Mouse (Mus musculus) right cerebral cortex, adult 2 months (tissue): ENCODE measurements around the gene Fam72a.
"Not testable (repeated sequence)": the region's sequence is repeated elsewhere in the genome, so short reads cannot be mapped to it uniquely, and the experiment has no call there.

Experiments used
- DNase-seq, 2 experiments: peaks; one replicate each; pipeline ENCODE4 v3.0.0; 2021 to 2022; ENCODE audit warnings: low spot score in 2 of 2

Gene Fam72a

DNA sequence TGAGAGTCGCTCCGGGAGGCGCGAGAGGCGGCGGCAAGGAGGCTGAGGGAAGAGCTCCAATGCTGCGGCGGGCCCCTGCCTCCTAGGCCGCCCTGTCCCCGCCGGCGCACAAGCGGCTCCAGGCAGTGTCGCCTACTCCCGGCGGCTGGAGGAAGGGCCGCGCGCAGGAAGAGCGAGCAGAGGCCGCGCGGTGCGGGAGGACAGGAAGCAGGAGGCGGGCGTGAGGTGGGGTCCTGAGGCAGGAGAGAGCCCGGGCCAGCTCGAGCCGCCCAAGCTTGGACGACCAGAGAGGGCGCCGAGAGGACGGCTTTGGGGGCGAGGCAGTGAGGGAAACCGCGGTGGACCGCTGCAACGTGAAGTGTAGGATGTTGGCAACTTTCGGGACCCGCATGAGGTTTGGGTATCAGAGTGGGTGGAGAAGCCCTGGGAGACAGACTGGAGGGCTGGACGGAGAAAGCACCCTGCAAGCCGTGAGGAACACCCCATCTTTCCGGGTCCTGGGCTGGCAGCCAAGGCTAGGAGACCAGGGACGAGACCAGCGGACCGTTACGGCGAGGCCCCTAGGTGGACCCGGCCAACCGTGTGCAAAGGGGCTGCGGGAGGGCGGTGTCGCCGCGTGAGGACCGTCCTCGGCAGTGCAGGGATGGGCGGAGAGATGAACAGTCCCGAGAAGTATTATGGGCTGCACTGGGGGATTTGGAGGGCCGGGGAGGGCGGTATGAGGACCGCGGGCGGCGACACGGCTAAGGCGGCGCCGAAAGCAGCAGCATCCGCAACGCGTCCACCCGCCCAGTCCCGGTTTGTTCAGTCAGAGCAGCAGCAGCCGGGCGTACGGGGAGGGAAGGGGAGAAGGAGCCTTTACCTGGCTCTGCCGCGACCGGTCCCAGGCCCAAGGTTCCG is 1.1 kb upstream of the Fam72a start:
- peak in 1 of 2 experiments; percentile 49 for DNase-seq

DNA sequence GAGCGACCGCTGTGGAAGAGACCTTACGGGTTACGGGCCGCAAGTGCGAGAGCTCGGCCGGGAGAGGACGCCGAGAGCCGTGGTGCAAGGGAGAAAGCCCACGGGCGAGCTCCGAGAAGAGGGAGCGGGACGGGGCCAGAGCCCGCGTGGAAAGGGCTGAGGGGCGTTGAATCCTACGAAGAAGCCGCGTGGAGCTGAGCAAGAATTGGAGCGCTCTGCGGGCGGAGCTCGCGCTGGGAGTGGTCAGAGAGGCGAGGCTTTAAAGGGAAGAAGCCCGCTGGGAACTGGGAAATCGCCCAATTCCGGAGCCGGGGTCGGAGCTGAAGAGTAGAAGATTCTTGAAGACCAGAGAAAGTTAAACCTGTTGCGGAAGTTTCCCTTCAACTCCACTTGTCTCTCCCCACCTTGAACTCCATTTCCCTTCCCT is 391 bp downstream of the Fam72a start:
- DNase-seq = peak in 1 of 2 experiments; percentile 52

DNA sequence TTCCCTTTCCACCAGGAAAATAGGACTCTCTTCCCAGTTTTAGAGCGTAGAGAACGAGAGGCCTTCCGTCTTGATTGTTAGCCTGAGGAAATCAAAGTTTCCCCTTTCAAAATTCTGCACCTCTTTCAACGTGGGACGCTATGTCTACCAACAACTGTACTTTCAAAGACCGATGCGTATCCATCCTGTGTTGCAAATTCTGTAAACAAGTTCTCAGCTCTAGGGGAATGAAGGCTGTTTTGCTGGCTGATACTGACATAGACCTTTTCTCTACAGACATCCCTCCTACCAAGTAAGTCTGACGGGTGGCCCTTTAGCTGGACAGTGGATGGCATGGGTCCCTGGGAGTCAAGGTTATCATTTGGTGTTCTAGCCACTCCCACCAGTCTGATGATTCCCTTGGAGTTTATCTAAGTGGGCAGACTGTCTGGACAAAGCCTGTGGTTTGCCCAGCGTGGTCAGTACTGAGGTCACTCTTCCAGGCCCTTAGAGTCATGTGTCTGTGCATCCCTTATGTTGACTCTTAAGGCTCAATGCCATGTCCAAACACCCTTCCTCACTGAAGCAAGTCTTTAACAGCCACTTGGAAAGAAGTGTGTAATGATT is 961 bp downstream of the Fam72a start:
- no peak for DNase-seq

DNA sequence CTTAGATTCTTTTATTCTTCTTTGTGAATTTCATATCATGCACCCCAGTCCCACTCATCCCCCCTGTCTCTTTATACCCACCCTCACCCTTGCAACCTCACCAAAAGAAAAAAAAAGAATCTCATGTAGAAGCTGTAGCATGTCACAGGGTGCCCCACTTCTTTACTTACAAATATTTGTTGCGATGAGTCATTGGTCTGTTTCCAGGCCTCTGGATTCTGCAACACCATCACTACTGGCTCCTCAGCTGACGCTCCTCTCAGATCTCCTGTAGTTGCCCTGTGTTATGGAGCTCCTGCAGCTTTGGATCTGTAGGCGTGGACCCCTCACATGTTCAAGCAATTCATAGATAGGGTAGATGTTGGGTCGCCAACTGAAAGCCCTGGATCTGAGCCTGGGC is 12.1 kb downstream of the Fam72a start:
- no peak for DNase-seq

DNA sequence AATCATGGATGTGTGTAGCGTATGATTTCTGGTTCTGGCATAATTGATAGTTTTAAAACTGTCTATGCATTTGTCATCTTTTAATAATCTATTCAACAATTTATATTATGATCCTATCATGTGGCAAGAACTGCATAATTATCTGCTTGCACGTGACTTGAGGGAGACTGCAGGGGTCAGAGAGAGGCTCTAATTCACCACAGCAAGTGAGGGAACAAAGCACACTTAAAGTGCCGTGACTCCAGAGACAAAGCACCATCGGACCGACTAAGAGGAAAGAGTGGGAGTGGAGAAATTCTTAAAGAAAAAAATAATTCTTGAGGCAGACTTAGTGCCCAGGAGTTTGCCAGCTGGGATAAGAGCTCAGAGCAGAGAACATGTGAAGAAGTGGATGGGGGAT is 13.1 kb downstream of the Fam72a start:
- no peak for DNase-seq

DNA sequence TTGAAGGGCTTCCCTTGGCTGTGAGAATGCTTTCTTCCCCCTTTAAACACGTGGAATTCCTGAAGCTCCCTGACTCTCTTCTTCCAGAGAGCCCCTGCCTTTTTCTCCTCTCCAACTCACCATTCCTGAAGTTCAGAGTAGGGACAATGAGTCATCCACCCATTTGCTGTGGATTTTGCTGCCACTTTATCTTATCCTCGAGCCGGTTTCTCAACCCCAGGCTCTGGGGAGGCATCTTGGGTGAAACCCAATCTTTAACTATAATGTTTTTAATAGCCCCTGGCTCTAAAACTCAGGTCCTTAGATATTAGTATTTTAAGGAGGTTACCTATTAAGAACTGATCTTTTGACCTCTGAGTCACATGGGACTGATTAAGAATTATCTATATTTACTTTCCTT is 13.7 kb downstream of the Fam72a start:
- DNase-seq = no peak

DNA sequence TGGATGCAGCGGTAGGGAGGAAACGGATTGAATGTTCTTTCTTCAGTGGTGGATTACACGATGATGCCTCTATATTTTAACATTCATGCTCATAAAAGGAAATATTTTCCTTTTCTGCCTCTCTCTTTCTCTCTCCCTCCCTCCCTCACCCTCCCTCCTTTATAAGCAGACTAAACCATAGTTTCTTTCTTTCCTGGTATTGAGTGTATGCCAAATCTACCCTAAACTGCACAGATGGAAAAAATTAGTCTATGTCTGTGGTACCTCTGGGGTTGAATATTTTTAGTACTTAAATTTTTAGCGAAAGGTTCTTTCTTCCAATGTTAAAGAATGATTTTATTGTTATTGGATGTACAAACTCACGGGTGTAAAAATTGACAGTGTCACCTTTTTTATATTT is 14.2 kb downstream of the Fam72a start:
- DNase-seq = no peak

DNA sequence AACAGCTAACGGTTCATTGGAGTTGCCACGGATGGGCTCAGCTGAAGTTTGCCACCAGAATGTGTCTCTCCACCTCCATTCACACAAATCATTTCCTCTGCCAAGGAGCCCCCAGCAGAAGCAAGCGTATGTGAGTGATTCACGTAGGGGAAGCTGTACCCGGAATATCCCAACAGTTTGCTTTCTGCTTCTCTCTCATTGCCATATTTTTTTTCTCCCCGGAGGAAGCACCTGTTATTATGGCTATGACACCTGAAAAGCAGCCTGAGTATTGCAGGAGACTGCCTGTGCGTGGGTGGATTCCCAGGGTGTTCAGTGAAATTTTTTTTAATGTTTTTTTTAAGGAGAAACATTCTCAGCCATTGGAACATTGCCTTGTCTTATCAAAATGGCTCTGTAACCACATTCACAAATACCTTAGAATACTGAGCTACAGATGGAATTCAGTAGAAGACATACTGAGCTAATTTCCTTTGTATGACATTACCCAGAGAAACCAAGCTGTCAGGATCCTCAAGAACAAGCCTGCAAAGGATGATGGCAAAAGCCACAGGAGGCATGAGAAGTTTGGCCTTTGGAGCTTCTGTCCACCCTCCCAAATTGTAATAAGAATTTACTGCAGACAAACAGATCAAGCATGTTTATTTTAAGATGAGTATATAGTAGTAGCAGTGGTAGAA is 16.3 kb downstream of the Fam72a start:
- peak; percentile 40 to 45 for DNase-seq

DNA sequence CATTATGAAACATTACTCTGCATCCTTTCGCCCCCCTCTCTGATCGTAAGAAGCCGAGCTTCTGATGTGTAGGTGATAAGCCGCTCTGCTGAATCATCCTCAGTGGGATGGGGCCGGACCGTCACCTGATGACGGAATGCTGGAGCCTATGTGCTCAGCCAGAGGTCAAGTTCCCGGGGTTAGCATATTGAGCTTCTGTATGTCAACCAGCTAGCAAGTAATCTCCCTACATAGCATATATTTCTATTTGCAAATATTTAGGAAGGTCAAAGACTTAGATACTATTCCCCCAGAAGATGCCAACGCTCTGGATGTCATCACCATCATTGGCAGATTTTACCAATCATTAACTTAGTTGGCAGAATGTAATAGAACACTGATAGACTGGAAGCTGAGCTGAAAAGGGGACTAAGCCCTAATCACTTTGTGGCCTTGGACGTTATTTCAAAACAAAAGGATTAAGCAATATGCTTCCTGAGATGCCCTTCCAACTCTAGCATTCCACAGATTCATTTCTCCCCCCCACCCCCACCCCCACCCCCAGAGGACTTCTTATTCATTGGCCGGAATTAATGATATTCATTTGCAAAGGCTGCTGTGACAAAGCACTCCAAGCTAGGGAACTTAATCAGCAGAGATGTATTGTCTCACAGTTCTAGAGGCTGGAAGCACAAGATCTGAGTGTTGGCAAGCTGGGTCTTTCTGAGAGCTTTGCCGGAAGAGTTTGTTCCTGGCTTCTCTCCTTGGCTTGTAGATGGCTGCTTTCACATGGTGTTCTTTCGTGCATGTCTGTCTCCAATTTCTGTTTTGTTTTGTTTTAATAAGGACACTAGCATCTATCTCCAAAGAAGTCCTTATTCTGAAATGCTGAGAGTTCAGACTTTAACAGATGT is 19.3 kb downstream of the Fam72a start:
- no peak for DNase-seq

DNA sequence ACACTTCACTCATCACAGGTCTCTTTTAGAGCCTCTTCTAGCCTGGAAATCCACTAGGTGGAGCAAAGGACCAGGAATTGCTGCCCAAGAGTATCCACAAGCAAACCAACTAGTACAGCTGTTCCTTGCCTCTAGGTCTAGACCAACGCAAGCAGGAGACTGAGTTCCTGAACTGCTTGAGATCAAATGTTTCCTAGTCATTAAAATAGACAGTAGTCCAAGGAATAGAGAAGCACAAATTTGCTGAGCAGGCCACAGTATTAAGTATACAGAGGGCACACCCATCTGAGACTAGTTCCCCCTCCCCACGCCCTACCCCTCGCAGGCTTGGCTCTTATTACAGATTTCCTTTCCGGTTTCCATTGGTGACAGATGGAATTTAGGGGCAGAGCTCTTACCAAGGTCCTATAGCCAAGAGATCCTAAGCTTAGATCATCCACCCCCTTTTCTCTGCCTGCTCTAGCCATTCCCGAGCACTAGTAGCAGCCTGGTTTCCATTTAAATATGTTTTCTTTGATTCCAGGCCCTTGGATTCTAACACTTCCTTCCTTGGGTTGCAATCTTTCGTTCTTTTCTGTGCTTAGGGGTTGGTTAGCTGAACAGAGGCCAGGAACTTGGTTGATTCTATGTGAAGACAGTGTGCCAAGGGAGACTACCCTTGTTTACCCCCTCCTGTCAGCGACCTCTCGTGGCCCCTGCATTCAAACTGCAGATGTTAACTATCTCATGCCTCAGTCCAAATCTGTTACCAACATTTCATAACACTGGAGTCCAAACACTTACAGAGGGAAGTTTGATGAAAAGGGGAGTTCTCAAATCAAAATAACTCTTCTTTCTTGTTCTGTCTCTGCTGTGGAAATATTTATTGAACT is 21.0 kb downstream of the Fam72a start:
- peak; percentile 57 to 65 for DNase-seq

DNA sequence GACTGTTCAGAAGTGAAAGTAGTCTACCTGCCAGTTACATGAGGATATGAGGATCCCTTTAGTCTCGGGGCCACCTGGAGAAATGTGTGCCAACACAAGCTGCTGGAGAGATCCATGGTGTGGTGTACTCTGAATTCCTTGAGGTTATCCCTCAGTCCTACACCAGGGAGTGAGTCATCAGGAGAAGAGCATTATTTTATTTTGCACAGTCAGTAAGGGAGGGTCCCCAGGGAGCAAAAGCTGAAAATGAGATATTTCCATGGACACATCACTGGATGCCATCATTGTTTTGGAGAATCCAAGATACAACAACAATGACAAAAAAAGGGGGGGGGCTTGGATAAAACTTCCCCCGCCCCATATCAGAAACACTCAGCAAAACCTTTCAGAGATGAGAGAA is 24.3 kb downstream of the Fam72a start:
- DNase-seq = no peak

DNA sequence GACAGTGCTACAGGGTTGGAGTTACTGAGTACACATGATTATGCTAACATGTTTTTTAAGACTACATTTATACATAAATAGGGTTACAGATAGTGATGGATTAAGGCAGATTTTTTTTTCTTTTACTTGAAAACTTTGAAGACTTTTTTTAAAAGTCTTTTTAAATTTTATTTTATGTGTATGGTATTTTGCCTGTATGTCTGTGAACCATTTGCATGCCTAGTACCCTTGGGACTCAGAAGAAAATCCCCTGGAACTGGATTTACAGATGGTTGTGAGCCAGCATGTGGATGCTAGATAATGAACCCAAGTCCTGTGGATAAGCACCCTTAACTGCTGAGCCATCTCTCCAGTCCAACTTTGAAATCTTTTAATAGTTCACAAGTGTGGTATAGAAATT is 25.7 kb downstream of the Fam72a start:
- DNase-seq = no peak

DNA sequence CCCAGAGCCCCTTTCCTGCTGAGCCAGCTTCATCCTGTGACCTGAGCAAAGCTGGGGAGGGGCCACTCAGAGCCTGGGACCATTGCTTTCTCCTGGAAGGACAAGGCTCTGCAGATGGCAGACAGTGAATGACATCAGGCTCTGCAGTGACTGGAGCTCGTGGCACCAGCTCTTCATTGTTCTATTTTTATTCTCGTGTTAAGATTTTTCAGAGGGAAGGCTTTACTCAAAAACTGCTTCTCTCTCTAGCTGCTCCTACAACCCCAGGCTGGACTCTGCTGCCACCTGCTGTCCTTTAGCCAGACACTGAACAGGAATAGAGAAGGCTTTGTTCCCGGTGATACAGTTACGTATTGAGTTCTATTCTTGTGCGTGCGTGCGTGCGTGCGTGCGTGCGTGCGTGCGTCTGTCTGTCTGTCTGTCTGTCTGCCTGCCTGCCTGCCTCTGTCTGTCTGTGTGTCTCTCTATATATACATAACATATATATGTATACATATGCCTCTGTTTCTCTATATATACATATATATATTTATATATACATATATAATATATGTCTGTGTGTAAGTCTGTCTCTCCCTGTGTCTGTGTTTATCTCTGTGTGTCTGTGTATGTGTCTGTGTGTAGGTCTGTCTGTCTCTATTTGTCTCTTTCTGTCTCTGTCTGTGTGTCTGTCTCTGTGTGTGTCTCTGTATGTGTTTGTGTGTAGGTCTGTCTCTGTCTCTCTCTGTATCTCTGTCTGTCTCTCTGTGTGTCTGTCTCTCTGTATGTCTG is 27.5 kb downstream of the Fam72a start:
- peak; percentile 88 for DNase-seq

DNA sequence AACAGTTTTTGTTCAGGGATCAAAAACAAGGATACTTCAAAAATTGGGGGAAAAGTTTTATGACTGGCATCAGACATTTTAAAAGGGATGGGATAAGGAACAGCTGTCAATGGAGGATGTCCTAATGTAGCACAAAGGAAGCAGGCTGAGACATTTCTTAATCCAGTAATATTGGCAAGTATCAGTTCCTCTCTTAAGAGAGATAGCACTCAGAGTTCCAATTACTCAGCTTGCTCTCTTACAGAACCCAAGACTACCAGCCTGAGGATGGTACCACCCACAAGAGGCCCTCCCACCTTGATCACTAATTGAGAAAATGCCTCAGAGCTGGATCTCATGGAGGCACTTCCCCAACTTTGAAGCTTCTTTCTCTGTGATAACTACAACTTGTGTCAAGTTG is 32.8 kb downstream of the Fam72a start:
- DNase-seq = no peak

DNA sequence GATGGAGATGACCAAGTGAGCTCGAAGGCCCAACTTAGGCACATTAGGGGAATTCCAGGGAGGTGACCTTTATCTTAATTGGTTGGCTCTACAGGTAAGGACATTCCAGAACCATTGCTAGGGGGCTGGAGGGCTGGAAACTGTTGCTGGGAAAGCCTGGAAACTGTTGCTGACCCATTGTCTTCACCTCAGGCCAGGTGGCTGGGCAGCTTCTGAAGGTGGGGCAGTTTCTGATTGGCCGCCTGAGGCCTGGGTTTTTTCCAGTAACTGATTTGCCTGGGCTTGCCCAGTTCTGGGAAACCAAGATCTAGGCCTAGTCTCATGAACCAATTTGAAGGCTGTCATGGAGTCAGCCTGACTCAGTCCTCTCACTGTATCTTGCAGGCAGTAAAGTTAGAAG is 34.4 kb downstream of the Fam72a start:
- no peak for DNase-seq

DNA sequence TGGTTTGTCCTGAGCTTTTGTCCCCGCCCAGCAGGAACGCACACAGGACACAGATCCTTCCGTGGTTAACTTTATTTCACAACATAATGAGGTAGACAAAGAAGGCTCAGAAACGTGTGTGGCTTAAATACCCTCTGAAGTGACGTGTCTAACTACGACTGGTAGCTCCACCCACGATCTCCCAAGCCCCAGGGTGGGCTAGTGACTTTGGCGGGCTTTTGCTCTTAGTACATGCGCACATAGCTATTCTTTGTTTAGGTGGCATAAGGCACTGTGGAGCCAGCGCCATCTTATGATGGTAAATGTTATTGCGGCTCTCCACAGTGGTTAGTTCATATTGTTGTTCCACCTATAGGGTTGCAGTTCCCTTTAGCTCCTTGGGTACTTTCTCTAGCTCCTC is 38.4 kb downstream of the Fam72a start:
- not testable (repeated sequence) for DNase-seq

DNA sequence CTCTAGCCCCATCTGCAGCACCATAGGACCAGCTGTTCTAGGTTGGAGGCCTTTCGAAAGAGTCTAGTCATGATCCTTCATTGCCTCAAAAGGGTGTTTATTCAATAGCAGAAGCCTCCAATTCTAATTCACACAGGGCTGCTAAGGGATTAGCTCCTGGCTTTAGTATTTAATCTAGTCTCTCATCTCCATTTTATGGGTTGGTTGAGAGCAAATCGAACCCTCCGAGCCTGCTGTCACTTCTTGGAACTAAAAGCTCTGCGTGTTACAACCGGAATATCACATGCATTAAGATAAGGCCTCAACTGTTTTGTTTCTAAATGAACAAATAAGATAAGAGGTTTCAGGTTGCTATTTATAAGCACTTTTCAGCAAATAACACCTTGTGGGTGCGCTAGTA is 42.0 kb downstream of the Fam72a start:
- no peak for DNase-seq

DNA sequence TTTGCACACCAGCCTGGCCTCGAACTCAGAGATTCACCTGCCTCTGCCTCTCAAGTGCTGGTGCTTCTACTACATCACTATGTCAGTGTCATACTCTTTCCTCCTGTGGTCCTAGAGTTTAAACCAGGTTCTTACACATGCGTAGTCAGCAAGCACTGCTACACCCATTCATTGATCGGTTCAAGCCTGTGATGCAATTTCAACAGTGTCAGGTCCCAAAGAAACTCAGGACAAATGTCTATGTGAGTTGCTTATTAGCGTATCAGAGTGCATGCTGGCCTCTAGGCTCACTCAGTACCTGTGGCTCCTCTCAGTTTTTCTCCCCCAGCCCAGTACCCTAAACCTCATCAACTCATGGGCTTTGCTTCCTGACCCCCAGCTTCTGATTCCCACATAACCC is 42.7 kb downstream of the Fam72a start:
- no peak for DNase-seq

DNA sequence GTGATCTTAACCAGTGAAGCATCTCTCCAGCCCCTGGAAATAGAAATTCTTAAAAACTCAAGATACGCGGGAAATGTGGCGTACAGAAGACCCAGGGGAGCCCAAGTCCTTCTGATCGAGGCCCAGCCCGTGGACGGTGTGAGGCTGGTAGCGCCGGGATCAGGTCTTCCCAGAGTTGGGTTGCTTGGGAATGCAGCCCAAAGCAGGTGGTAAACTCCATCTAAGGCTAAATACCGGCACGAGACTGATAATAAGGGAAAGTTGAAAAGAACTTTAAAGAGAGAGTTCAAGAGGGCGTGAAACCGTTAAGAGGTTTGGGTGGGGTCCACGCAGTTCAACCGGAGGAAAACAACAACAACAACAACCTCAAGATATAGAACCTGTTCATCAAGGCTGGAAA is 46.0 kb downstream of the Fam72a start:
- no peak for DNase-seq
